Mouse (Mus musculus) spleen, adult 18-20 months (tissue): ENCODE measurements around the gene Zfp366.

Experiments
- DNase-seq, 2 experiments: peaks; one replicate each; pipeline ENCODE4 v3.0.0; 2022; ENCODE audit warnings: mixed read lengths in 2 of 2

Gene Zfp366

GRCm38 (mm10) chr13:99228821-99229570 lies 44.4 kb downstream of the Zfp366 start:
- DNase-seq: no peak

GRCm38 (mm10) chr13:99229641-99230494 lies 45.2 kb downstream of the Zfp366 start:
- DNase-seq: no peak

- DNase-seq: no peak
These were observed 45.9 kb downstream of the Zfp366 start for GRCm38 (mm10) chr13:99230495-99230868.

GRCm38 (mm10) chr13:99233333-99233732 lies 48.7 kb downstream of the Zfp366 start:
- no peak for DNase-seq

GRCm38 (mm10) chr13:99233956-99234355 lies 49.3 kb downstream of the Zfp366 start:
- no peak for DNase-seq

GRCm38 (mm10) chr13:99235428-99236210 lies 51.0 kb downstream of the Zfp366 start:
- no peak for DNase-seq

GRCm38 (mm10) chr13:99236222-99236621 lies 51.6 kb downstream of the Zfp366 start:
- no peak for DNase-seq

- no peak for DNase-seq
These were observed 52.5 kb downstream of the Zfp366 start for GRCm38 (mm10) chr13:99237122-99237521.

- DNase-seq: no peak
These were observed 53.2 kb downstream of the Zfp366 start for GRCm38 (mm10) chr13:99237841-99238216.

- DNase-seq: peak in 1 of 2 experiments; percentile 17
These were observed 53.9 kb downstream of the Zfp366 start for GRCm38 (mm10) chr13:99238217-99239160.

GRCm38 (mm10) chr13:99239161-99239530 lies 54.5 kb downstream of the Zfp366 start:
- DNase-seq: no peak

GRCm38 (mm10) chr13:99239741-99240140 lies 55.1 kb downstream of the Zfp366 start:
- DNase-seq: no peak

- no peak for DNase-seq
These were observed 57.4 kb downstream of the Zfp366 start for GRCm38 (mm10) chr13:99241984-99242383.

- peak; percentile 17 to 29 for DNase-seq
These were observed 58.3 kb downstream of the Zfp366 start for GRCm38 (mm10) chr13:99242895-99243294.

GRCm38 (mm10) chr13:99243831-99244230 lies 59.2 kb downstream of the Zfp366 start:
- no peak for DNase-seq

- no peak for DNase-seq
These were observed 59.8 kb downstream of the Zfp366 start for GRCm38 (mm10) chr13:99244471-99244870.

- DNase-seq: no peak
These were observed 60.3 kb downstream of the Zfp366 start for GRCm38 (mm10) chr13:99244896-99245295.

GRCm38 (mm10) chr13:99245916-99246460 lies 61.4 kb downstream of the Zfp366 start:
- no peak for DNase-seq

GRCm38 (mm10) chr13:99250806-99251205 lies 66.2 kb downstream of the Zfp366 start:
- DNase-seq: no peak

GRCm38 (mm10) chr13:99254215-99254614 lies 69.6 kb downstream of the Zfp366 start:
- no peak for DNase-seq

- no peak for DNase-seq
These were observed 70.2 kb downstream of the Zfp366 start for GRCm38 (mm10) chr13:99254781-99255180.

GRCm38 (mm10) chr13:99256916-99257315 lies 72.3 kb downstream of the Zfp366 start:
- no peak for DNase-seq
